Mouse (Mus musculus) midbrain, embryonic 15.5 days (tissue): ENCODE measurements at regions not wholly inside any gene's neighbourhood (a gene's known extent, or its start where the extent isn't known, plus 50 kb on each side); places are given as distances from the start of the nearest gene placed in this dataset.

Experiments
- ATAC-seq: fragments of 200-750 bp; cut with Nextera tagmentation; replicated peaks from 2 replicates; pipeline ENCODE4 v1.8.0; 2017; ENCODE audit warnings: moderate TSS enrichment
- H3K27ac ChIP-seq: fragments of 300-500 bp; sonication (generic); 2 replicates; pipeline ENCODE4 v1.5.1; 2015; ENCODE audit warnings: mild to moderate bottlenecking, inconsistent platforms
- H3K27me3 ChIP-seq: fragments of 300-500 bp; sonication (generic); replicated peaks from 2 replicates; pipeline ENCODE4 v1.6.1; 2015; ENCODE audit warnings: inconsistent platforms
- H3K36me3 ChIP-seq: fragments of 300-500 bp; sonication (generic); replicated peaks from 2 replicates; pipeline ENCODE4 v1.6.1; 2015; ENCODE audit warnings: inconsistent platforms
- H3K4me1 ChIP-seq: fragments of 300-500 bp; sonication (generic); 2 replicates; pipeline ENCODE4 v1.6.1; 2015; ENCODE audit warnings: inconsistent platforms
- H3K4me2 ChIP-seq: fragments of 300-500 bp; sonication (generic); 2 replicates; pipeline ENCODE4 v1.6.1; 2015; ENCODE audit warnings: inconsistent platforms, mild to moderate bottlenecking, moderate library complexity
- H3K4me3 ChIP-seq: fragments of 300-500 bp; sonication (generic); 2 replicates; pipeline ENCODE4 v1.5.1; 2015; ENCODE audit warnings: mild to moderate bottlenecking, inconsistent platforms
- H3K9ac ChIP-seq: fragments of 300-500 bp; sonication (generic); 2 replicates; pipeline ENCODE4 v1.6.1; 2015; ENCODE audit warnings: mild to moderate bottlenecking, inconsistent platforms
- H3K9me3 ChIP-seq: fragments of 300-500 bp; sonication (generic); 2 replicates; pipeline ENCODE4 v1.6.1; 2016; ENCODE audit warnings: inconsistent platforms
- WGBS: fragments of 180-500 bp; shearing (Covaris S2); methylation state at CpG from one replicate; pipeline ENCODE4 v1.1.7; 2015; ENCODE audit warnings: mixed read lengths; 5-methylcytosine and 5-hydroxymethylcytosine counted together

- 44% methylated on average over 9 of the region's 9 CpGs for WGBS
- Histone ChIP-seq H3K27ac (peak overlapping the region; percentile 34; the same call in 1 of the 2 replicates), H3K9ac (no peak overlapping the region), H3K4me3 (no peak overlapping the region), H3K4me1 (peaks cover 17% of the 10 kb centered on the region; the same call in 1 of the 2 replicates), H3K4me2 (no peak overlapping the region), H3K27me3 (no peaks in the 10 kb centered on the region), H3K9me3 (no peaks in the 10 kb centered on the region), H3K36me3 (no peaks in the 10 kb centered on the region)
- ATAC-seq = peak; percentile 60; the same call in 1 of the 2 replicates
Observed at GRCm38 (mm10) chr10:9134293-9135021, 248.6 kb upstream of the Sash1 start.

- Histone ChIP-seq H3K9ac (no peak overlapping the region), H3K4me1 (peaks cover 13% of the 10 kb centered on the region; the same call in 1 of the 2 replicates), H3K9me3 (no peaks in the 10 kb centered on the region), H3K4me2 (no peak overlapping the region), H3K36me3 (no peaks in the 10 kb centered on the region), H3K27ac (no peak overlapping the region), H3K27me3 (no peaks in the 10 kb centered on the region), H3K4me3 (no peak overlapping the region)
- ATAC-seq = no peak
- WGBS = 87% methylated on average over 2 of the region's 2 CpGs
Observed at GRCm38 (mm10) chr10:9130061-9130460, 244.2 kb upstream of the Sash1 start.

GRCm38 (mm10) chr10:9119249-9119648, 233.4 kb upstream of the Sash1 start:
- Histone ChIP-seq H3K9ac (no peak overlapping the region), H3K4me1 (peaks cover 30% of the 10 kb centered on the region), H3K27me3 (no peaks in the 10 kb centered on the region), H3K9me3 (no peaks in the 10 kb centered on the region), H3K4me2 (peak overlapping the region; percentile 15; the same call in 1 of the 2 replicates), H3K27ac (peak overlapping the region; percentile 65), H3K36me3 (no peaks in the 10 kb centered on the region), H3K4me3 (no peak overlapping the region)
- no peak; the same call in 1 of the 2 replicates for ATAC-seq
- 9% methylated on average over 4 of the region's 4 CpGs for WGBS

GRCm38 (mm10) chr10:9117648-9118551, 232.0 kb upstream of the Sash1 start:
- H3K36me3 ChIP-seq = no peaks in the 10 kb centered on the region
- no peaks in the 10 kb centered on the region for H3K9me3 ChIP-seq
- H3K27me3 ChIP-seq = no peaks in the 10 kb centered on the region
- H3K4me1 ChIP-seq = peaks cover 30% of the 10 kb centered on the region
- peak overlapping the region; percentile 65 for H3K27ac ChIP-seq
- WGBS = 3% methylated on average over 14 of the region's 14 CpGs
- peak overlapping the region; percentile 37 for H3K9ac ChIP-seq
- peak overlapping the region; percentile 29 for H3K4me3 ChIP-seq
- peak; percentile 88 for ATAC-seq
- peak overlapping the region; percentile 47 for H3K4me2 ChIP-seq

GRCm38 (mm10) chr10:9117134-9117533, 231.3 kb upstream of the Sash1 start:
- Histone ChIP-seq H3K27ac (peak overlapping the region; percentile 65), H3K4me1 (peaks cover 30% of the 10 kb centered on the region), H3K27me3 (no peaks in the 10 kb centered on the region), H3K36me3 (no peaks in the 10 kb centered on the region), H3K9ac (peak overlapping the region; percentile 31; the same call in 1 of the 2 replicates), H3K4me2 (peak overlapping the region; percentile 47), H3K9me3 (no peaks in the 10 kb centered on the region), H3K4me3 (peak overlapping the region; percentile 29)
- 70% methylated on average over 7 of the region's 7 CpGs for WGBS
- no peak; the same call in 1 of the 2 replicates for ATAC-seq

- H3K9ac ChIP-seq = no peak overlapping the region
- no peaks in the 10 kb centered on the region for H3K9me3 ChIP-seq
- H3K27ac ChIP-seq = no peak overlapping the region
- no peak overlapping the region for H3K4me2 ChIP-seq
- H3K4me3 ChIP-seq = no peak overlapping the region
- no peaks in the 10 kb centered on the region for H3K27me3 ChIP-seq
- 86% methylated on average over 5 of the region's 5 CpGs for WGBS
- no peak for ATAC-seq
- H3K36me3 ChIP-seq = no peaks in the 10 kb centered on the region
- H3K4me1 ChIP-seq = peaks cover 13% of the 10 kb centered on the region
Observed at GRCm38 (mm10) chr10:9113706-9114105, 227.8 kb upstream of the Sash1 start.

- WGBS = 59% methylated on average over 3 of the region's 3 CpGs
- Histone ChIP-seq H3K4me2 (no peak overlapping the region), H3K4me3 (no peak overlapping the region), H3K27ac (peak overlapping the region; percentile 38), H3K9me3 (no peaks in the 10 kb centered on the region), H3K4me1 (no peaks in the 10 kb centered on the region; the same call in none of the 2 replicates), H3K36me3 (no peaks in the 10 kb centered on the region), H3K27me3 (no peaks in the 10 kb centered on the region), H3K9ac (no peak overlapping the region)
- peak; percentile 80 for ATAC-seq
Observed at GRCm38 (mm10) chr10:9111051-9111450, 225.2 kb upstream of the Sash1 start.

- no peaks in the 10 kb centered on the region for H3K4me1 ChIP-seq
- no peaks in the 10 kb centered on the region for H3K36me3 ChIP-seq
- H3K9ac ChIP-seq = no peak overlapping the region
- 90% methylated on average over 2 of the region's 2 CpGs for WGBS
- H3K4me2 ChIP-seq = no peak overlapping the region
- H3K27me3 ChIP-seq = no peaks in the 10 kb centered on the region
- H3K4me3 ChIP-seq = no peak overlapping the region
- H3K27ac ChIP-seq = no peak overlapping the region
- H3K9me3 ChIP-seq = no peaks in the 10 kb centered on the region; the same call in 1 of the 2 replicates
- ATAC-seq = no peak
Observed at GRCm38 (mm10) chr10:9096207-9096606, 210.3 kb upstream of the Sash1 start.

- Histone ChIP-seq H3K9me3 (no peaks in the 10 kb centered on the region; the same call in 1 of the 2 replicates), H3K36me3 (no peaks in the 10 kb centered on the region), H3K27me3 (no peaks in the 10 kb centered on the region), H3K4me1 (no peaks in the 10 kb centered on the region), H3K4me3 (no peak overlapping the region), H3K4me2 (no peak overlapping the region), H3K27ac (no peak overlapping the region), H3K9ac (no peak overlapping the region)
- 80% methylated on average over 6 of the region's 6 CpGs for WGBS
- no peak for ATAC-seq
Observed at GRCm38 (mm10) chr10:9095163-9095562, 209.3 kb upstream of the Sash1 start.

- Histone ChIP-seq H3K27me3 (no peaks in the 10 kb centered on the region), H3K9ac (no peak overlapping the region), H3K4me1 (no peaks in the 10 kb centered on the region), H3K9me3 (no peaks in the 10 kb centered on the region), H3K36me3 (no peaks in the 10 kb centered on the region), H3K27ac (0 out of 2 replicates have a peak overlapping the region, but pooled peaks have one; percentile 34), H3K4me2 (no peak overlapping the region), H3K4me3 (no peak overlapping the region)
- peak; percentile 70; the same call in 1 of the 2 replicates for ATAC-seq
- 55% methylated on average over 10 of the region's 10 CpGs for WGBS
Observed at GRCm38 (mm10) chr10:9092237-9092885, 206.5 kb upstream of the Sash1 start.

- H3K4me3 ChIP-seq = no peak overlapping the region
- peak; percentile 15; the same call in 1 of the 2 replicates for ATAC-seq
- no peaks in the 10 kb centered on the region for H3K4me1 ChIP-seq
- H3K4me2 ChIP-seq = no peak overlapping the region
- H3K36me3 ChIP-seq = no peaks in the 10 kb centered on the region
- no peaks in the 10 kb centered on the region for H3K27me3 ChIP-seq
- H3K27ac ChIP-seq = no peak overlapping the region
- WGBS = 92% methylated on average over 6 of the region's 6 CpGs
- H3K9ac ChIP-seq = no peak overlapping the region
- no peaks in the 10 kb centered on the region for H3K9me3 ChIP-seq
Observed at GRCm38 (mm10) chr10:9090961-9091360, 205.1 kb upstream of the Sash1 start.

GRCm38 (mm10) chr10:9087871-9088270, 202.0 kb upstream of the Sash1 start:
- H3K27me3 ChIP-seq = no peaks in the 10 kb centered on the region
- H3K36me3 ChIP-seq = no peaks in the 10 kb centered on the region
- no peaks in the 10 kb centered on the region for H3K4me1 ChIP-seq
- 94% methylated on average over 3 of the region's 3 CpGs for WGBS
- H3K27ac ChIP-seq = no peak overlapping the region
- ATAC-seq = no peak
- H3K4me3 ChIP-seq = no peak overlapping the region
- no peak overlapping the region for H3K4me2 ChIP-seq
- no peaks in the 10 kb centered on the region for H3K9me3 ChIP-seq
- no peak overlapping the region for H3K9ac ChIP-seq
